Mouse (Mus musculus): ENCODE data around the gene Prrx1. TPM values are rescaled to one million over a fixed set of nuclear protein-coding genes. Genes with fewer than 3 reads are reported as not detected.

Prrx1 gene
- polyA plus RNA-seq, 1 experiment from 2014 or later: 14.9 TPM

DNA sequence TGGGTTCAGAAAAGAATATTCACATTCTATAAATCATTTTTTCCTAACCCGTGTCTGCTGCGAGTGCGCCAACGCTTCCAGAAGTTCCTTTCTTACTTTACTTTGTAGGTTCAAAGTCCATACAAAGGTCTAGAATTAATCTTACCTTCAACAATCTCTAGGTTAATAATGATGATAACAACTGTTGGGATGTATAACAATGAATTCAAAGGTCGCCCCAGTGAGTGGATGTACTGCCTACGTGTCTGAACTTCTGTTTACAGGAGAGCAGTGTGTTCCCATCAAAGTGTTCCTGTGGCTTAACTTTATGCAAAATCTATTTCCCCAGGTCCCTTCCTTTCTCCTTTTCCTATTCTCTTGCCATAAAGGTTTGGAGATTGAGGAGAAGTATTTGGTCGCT is 24.4 kb downstream of the Prrx1 start:
- H3K9me3 ChIP-seq (ENCODE audit: control insufficient read depth): no peaks in the 10 kb centered on the region
- 39% methylated on average over 7 of the region's 7 CpGs for WGBS
- H3K27me3 ChIP-seq (replicated peaks; ENCODE audit: control insufficient read depth, insufficient read depth, low read length): no peaks in the 10 kb centered on the region
- H3K27ac ChIP-seq (ENCODE audit: low read depth, low read length): peak overlapping the region; percentile 63
- no peaks in the 10 kb centered on the region for H3K4me1 ChIP-seq (replicated peaks; ENCODE audit: control insufficient read depth, insufficient read depth, low read length)
- TF ChIP-seq CTCF (IDR thresholded peaks at IDR 0.05; ENCODE audit: low read depth): no peak
- H3K36me3 ChIP-seq (ENCODE audit: control insufficient read depth, insufficient read depth): no peaks in the 10 kb centered on the region
- no peak overlapping the region for H3K9ac ChIP-seq (ENCODE audit: low read depth, low read length)
- peak; percentile 94 for ATAC-seq
- H3K4me2 ChIP-seq (replicated peaks; ENCODE audit: low read depth): peak overlapping the region; percentile 45; the same call in 1 of the 2 replicates
- peak overlapping the region; percentile 22; the same call in 1 of the 2 replicates for H3K4me3 ChIP-seq (ENCODE audit: low read depth, low read length)

DNA sequence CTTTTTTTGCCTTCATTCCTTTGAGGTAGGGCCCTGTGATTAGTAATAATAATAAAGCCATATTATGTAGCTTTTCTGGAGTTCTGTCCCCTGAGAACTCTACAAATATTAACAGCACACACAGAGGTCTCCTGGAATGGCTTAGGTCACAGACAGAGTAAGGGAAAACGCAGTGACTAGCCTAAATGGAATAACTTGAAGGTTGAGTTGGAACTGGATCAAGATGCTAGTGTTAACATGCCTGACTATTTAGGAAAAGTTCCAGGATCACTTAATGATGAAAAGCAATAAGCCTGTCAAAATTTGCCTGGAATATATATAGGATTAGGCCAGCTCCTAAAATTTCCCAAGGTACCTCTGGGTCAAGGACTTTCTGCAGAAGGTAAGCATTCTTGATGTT is 28.0 kb downstream of the Prrx1 start:
- Histone ChIP-seq H3K27me3 (replicated peaks; ENCODE audit: control insufficient read depth, insufficient read depth, low read length) (no peaks in the 10 kb centered on the region), H3K36me3 (ENCODE audit: control insufficient read depth, insufficient read depth) (no peaks in the 10 kb centered on the region), H3K4me3 (ENCODE audit: low read depth, low read length) (no peak overlapping the region), H3K9me3 (ENCODE audit: control insufficient read depth) (no peaks in the 10 kb centered on the region), H3K27ac (ENCODE audit: low read depth, low read length) (no peak overlapping the region), H3K9ac (ENCODE audit: low read depth, low read length) (no peak overlapping the region), H3K4me2 (replicated peaks; ENCODE audit: low read depth) (no peak overlapping the region), H3K4me1 (replicated peaks; ENCODE audit: control insufficient read depth, insufficient read depth, low read length) (no peaks in the 10 kb centered on the region)
- ATAC-seq: no peak
- WGBS: 63% methylated on average over 1 of the region's 1 CpGs
- no peak for TF ChIP-seq CTCF (IDR thresholded peaks at IDR 0.05; ENCODE audit: low read depth)

DNA sequence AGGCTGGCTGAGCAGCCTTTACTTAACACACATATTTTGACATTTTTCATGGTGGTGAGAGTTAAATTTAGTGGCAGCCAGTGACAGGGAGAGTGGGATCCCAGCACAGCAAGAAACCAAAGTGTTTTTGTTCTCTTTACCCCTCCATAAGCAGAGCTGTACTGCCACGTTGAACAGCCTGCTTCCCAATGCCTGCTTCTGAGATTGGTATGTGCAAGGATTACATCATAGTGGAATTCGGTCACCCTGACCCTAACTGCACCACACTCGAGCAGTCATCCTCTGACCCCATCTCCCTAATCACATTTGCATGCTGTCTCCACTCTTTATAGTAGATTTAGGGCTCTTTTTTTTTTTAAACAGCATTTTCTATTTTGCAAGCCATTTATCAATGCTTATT is 28.4 kb downstream of the Prrx1 start:
- H3K27ac ChIP-seq (ENCODE audit: low read depth, low read length): no peak overlapping the region
- no peaks in the 10 kb centered on the region for H3K27me3 ChIP-seq (replicated peaks; ENCODE audit: control insufficient read depth, insufficient read depth, low read length)
- no peak for ATAC-seq
- no peaks in the 10 kb centered on the region for H3K36me3 ChIP-seq (ENCODE audit: control insufficient read depth, insufficient read depth)
- no peak overlapping the region for H3K9ac ChIP-seq (ENCODE audit: low read depth, low read length)
- H3K4me2 ChIP-seq (replicated peaks; ENCODE audit: low read depth): no peak overlapping the region
- no peaks in the 10 kb centered on the region for H3K4me1 ChIP-seq (replicated peaks; ENCODE audit: control insufficient read depth, insufficient read depth, low read length)
- TF ChIP-seq CTCF (IDR thresholded peaks at IDR 0.05; ENCODE audit: low read depth): no peak
- H3K9me3 ChIP-seq (ENCODE audit: control insufficient read depth): no peaks in the 10 kb centered on the region
- no peak overlapping the region for H3K4me3 ChIP-seq (ENCODE audit: low read depth, low read length)
- WGBS: 30% methylated on average over 3 of the region's 3 CpGs

DNA sequence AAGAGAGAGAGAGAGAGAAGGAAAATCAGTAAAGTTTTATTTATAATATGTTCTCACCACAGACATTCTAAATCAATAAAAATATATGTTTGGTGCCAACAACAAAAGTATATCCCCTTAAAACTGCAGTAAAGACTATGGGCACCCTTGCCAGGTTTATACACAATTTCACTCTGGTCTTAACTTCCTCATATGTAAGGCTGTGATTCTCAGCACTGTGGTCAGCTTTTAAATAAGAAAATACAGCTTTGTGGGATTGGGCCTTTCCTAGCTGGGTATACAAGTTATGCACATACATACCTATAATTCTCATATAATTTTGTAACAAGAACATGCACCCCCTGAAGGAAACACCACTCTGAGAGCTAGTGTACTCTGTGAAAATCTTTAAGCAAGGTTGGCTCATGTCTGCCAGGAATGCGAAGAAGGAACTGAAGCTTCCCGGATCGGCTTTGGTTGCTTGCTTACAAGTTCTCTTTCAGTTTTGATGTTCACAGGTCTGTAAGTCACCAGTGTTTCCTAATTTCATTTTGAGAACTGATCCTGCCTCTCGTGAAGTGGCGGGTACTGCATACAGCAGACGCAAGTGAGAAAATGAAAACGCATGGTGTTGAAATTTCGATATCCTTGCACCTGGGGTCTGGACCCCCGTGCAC is 29.4 kb downstream of the Prrx1 start:
- Histone ChIP-seq H3K27ac (ENCODE audit: low read depth, low read length) (no peak overlapping the region), H3K9me3 (ENCODE audit: control insufficient read depth) (no peaks in the 10 kb centered on the region), H3K36me3 (ENCODE audit: control insufficient read depth, insufficient read depth) (no peaks in the 10 kb centered on the region), H3K9ac (ENCODE audit: low read depth, low read length) (no peak overlapping the region), H3K4me2 (replicated peaks; ENCODE audit: low read depth) (no peak overlapping the region), H3K27me3 (replicated peaks; ENCODE audit: control insufficient read depth, insufficient read depth, low read length) (no peaks in the 10 kb centered on the region), H3K4me3 (ENCODE audit: low read depth, low read length) (no peak overlapping the region), H3K4me1 (replicated peaks; ENCODE audit: control insufficient read depth, insufficient read depth, low read length) (no peaks in the 10 kb centered on the region)
- TF ChIP-seq CTCF (IDR thresholded peaks at IDR 0.05; ENCODE audit: low read depth): no peak
- WGBS: 89% methylated on average over 9 of the region's 9 CpGs
- no peak for ATAC-seq

DNA sequence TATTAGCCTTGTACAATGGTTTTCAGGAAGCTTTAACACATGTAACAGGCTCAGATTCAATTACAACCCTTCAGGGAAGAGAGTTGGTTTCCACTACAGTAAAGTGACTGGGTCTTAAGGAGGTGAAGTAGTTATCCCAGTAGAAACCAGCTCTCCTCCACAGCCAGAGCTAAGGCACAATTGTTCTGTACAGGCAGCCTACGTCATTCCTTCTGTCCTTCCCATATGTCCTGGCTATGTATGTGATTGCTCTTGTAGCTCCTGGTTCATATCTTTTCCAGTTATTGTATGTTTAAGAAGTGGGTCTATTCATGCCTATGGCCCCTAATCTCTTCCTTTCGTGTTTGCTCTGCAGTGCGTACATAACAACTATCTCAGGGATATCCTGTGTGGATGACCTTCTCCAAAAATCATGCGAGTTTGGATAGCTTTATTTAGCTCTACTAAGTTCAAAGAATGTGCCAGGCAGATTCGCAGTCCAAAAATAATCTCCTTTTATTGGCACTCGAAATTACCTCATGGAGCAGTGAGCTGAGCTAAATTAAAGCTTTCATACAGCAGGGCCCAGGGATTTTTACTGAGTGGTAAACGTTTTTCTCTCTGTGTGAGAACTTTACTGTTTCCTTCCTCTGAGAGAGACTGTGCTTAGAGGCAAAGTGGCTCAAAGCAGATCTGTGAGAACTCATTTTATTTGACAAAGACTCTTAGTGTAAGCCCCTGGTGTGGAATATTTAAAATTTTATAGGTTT is 31.9 kb downstream of the Prrx1 start:
- H3K4me2 ChIP-seq (replicated peaks; ENCODE audit: low read depth): no peak overlapping the region
- H3K4me1 ChIP-seq (replicated peaks; ENCODE audit: control insufficient read depth, insufficient read depth, low read length): no peaks in the 10 kb centered on the region
- H3K4me3 ChIP-seq (ENCODE audit: low read depth, low read length): no peak overlapping the region
- ATAC-seq: no peak
- H3K27me3 ChIP-seq (replicated peaks; ENCODE audit: control insufficient read depth, insufficient read depth, low read length): no peaks in the 10 kb centered on the region
- no peaks in the 10 kb centered on the region for H3K9me3 ChIP-seq (ENCODE audit: control insufficient read depth)
- no peak for TF ChIP-seq CTCF (IDR thresholded peaks at IDR 0.05; ENCODE audit: low read depth)
- no peaks in the 10 kb centered on the region for H3K36me3 ChIP-seq (ENCODE audit: control insufficient read depth, insufficient read depth)
- WGBS: 46% methylated on average over 7 of the region's 7 CpGs
- no peak overlapping the region for H3K27ac ChIP-seq (ENCODE audit: low read depth, low read length)
- no peak overlapping the region for H3K9ac ChIP-seq (ENCODE audit: low read depth, low read length)

DNA sequence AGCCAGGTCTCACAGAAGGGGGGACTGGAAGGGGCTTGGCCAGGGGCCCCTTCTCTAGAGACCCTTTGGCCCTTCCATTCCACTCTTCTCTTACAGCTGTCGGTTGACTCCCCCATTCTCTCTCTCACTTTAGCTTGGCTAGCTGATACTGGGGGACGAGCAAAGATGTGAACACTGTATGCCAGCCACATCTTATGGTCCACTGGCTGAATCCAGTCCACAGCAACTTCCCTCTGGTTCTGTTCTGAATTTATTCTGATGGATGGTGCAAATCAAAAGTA is 32.7 kb downstream of the Prrx1 start:
- Histone ChIP-seq H3K4me3 (ENCODE audit: low read depth, low read length) (no peak overlapping the region), H3K9me3 (ENCODE audit: control insufficient read depth) (no peaks in the 10 kb centered on the region), H3K27ac (ENCODE audit: low read depth, low read length) (no peak overlapping the region), H3K27me3 (replicated peaks; ENCODE audit: control insufficient read depth, insufficient read depth, low read length) (no peaks in the 10 kb centered on the region), H3K36me3 (ENCODE audit: control insufficient read depth, insufficient read depth) (no peaks in the 10 kb centered on the region), H3K4me1 (replicated peaks; ENCODE audit: control insufficient read depth, insufficient read depth, low read length) (no peaks in the 10 kb centered on the region), H3K9ac (ENCODE audit: low read depth, low read length) (no peak overlapping the region), H3K4me2 (replicated peaks; ENCODE audit: low read depth) (no peak overlapping the region)
- ATAC-seq: no peak
- TF ChIP-seq CTCF (IDR thresholded peaks at IDR 0.05; ENCODE audit: low read depth): no peak
- WGBS: 61% methylated on average over 2 of the region's 2 CpGs

Measured in intestine, postnatal 0 days (tissue).